In genomic region chr4:85879376-85879775, GRCm38 (mm10) we compare ENCODE assay signal across 13 mouse cellular contexts.
"Had no signal": no experiment of that assay in that cellular context is flagged by ENCODE, and none has a peak within 500 bp of the region (broad histone marks: within the 10 kb centered on the region; RNA-seq: fewer than 3 reads in every experiment).

No protein-coding gene starts in this region.

- H3K9me3 ChIP-seq: limb, embryonic 15.5 days; liver, embryonic 13.5 days; lung, embryonic 15.5 days; megakaryocyte, embryonic 14.5 days; midbrain, embryonic 12.5 days had no signal

- H3K4me3 ChIP-seq: limb, embryonic 15.5 days; liver, embryonic 13.5 days; lung, embryonic 15.5 days; megakaryocyte, embryonic 14.5 days; midbrain, embryonic 12.5 days had no signal

- H3K36me3 ChIP-seq: limb, embryonic 15.5 days; liver, embryonic 13.5 days; lung, embryonic 15.5 days; midbrain, embryonic 12.5 days had no signal

- ATAC-seq: liver, postnatal 0 days had no signal

- H3K9ac ChIP-seq: limb, embryonic 15.5 days; liver, embryonic 13.5 days; liver, postnatal 0 days; lung, embryonic 15.5 days; midbrain, embryonic 12.5 days had no signal

- H3K27me3 ChIP-seq: limb, embryonic 15.5 days; liver, embryonic 13.5 days; lung, embryonic 15.5 days; megakaryocyte, embryonic 14.5 days; midbrain, embryonic 12.5 days had no signal

- H3K4me1 ChIP-seq: liver, embryonic 13.5 days; midbrain, embryonic 12.5 days had no signal

- DNase-seq: kidney, adult 11 months; kidney, postnatal 14 days; layer of hippocampus, postnatal 36 days; liver, embryonic 13.5 days; liver, postnatal 0 days; lung, postnatal 14 days; right cerebral cortex, postnatal 14 days; thymus, postnatal 36 days had no signal

- H3K27ac ChIP-seq: limb, embryonic 15.5 days; liver, embryonic 13.5 days; lung, embryonic 15.5 days; macrophage; midbrain, embryonic 12.5 days had no signal

- H3K4me2 ChIP-seq: limb, embryonic 15.5 days; liver, embryonic 13.5 days; lung, embryonic 15.5 days; midbrain, embryonic 12.5 days had no signal
